Mouse (Mus musculus): ENCODE data around the gene Fam135a. TPM values are rescaled to one million over a fixed set of nuclear protein-coding genes. Genes with fewer than 3 reads are reported as not detected.

Fam135a gene
- total RNA-seq, 2 experiments from 2014 or later = 22.2 to 31.3 TPM

DNA sequence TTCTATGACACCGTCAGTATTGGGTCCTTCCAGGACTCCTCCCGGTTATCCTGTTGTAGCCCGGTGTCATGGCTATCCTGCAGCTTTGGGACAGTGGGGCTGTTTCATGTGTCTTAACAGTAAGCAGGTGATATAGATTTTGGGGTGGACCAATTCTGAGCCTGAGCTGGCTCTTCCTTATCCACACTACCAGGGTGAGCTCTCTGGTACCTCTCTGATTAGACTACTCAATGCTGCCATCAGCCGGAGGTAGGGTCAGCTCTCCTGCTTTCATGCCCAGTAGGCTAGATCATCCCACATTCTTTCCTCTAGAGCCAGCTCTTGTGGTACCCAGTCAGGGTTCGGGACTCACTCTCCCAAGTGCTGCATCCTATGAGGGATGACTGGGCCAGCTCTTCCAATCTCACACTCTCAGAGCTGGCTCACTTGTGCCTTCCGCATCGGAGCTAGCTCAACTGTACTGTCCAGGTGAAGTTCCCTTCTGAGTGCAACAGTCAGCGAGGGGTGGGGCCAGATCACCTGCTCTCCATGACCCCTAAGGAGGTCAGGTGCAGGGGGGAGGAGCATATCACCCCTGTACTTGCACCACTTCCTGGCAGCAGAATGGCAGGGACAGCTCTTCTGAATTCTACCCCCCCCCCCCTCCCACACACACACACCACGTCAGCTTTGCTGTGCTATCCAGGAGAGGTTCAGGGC is 132.0 kb downstream of the Fam135a start:
- DNase-seq (ENCODE audit: extremely low spot score in 1 of 2, low spot score in 1 of 2) = no peak

DNA sequence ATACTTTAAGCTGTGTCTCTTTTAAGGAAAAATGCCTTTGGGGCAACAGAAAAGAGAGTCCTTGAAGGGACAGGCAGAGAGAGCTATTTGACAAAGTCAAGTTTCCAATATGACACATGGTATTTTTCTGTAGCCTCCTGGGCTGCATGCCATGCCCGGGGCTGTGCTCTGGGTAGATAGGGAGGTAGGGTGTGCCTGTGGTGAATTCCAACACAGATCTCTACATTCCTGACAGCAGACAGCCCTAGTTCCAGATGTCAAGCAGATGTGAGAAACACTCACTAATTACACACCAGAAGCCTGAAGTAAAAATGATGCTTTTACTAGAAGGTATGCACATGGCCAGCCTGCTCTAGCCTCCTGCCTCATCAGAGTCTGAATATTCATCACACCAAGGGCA is 133.9 kb downstream of the Fam135a start:
- no peak for DNase-seq (ENCODE audit: extremely low spot score in 1 of 2, low spot score in 1 of 2)

Other genes starting within 250 kb of the Fam135a start
- gene Smap1, start 178.0 kb downstream of the Fam135a start, total RNA-seq (2021) = 100 to 1,000 TPM; 144 to 159 TPM
- 10 to 100 TPM; 50.1 to 55.0 TPM for gene Sdhaf4, start 94.7 kb downstream of the Fam135a start, total RNA-seq (2021)
- under 1 TPM; 0.66 TPM for gene Col9a1, start 77.3 kb upstream of the Fam135a start, total RNA-seq (2021)

Measured in layer of hippocampus, postnatal 25 days (tissue).